Mouse (Mus musculus) mesoderm, embryonic 11.5 days (tissue): ENCODE data around the gene Rimkla.
A peak's percentile ranks its signal among the peaks of the same experiment; 100 is the strongest.

Experiments used
- DNase-seq: peaks from one replicate; pipeline ENCODE4 v3.0.0-alpha.2; 2012; ENCODE audit warnings: low read depth, low spot score

The Rimkla gene

GRCm38 (mm10) chr4:119467720-119468380 is 24.6 kb downstream of the Rimkla start:
- DNase-seq: no peak

GRCm38 (mm10) chr4:119465841-119466240 is 26.6 kb downstream of the Rimkla start:
- no peak for DNase-seq

GRCm38 (mm10) chr4:119463756-119464419 is 28.5 kb downstream of the Rimkla start:
- no peak for DNase-seq

GRCm38 (mm10) chr4:119462858-119463755 is 29.3 kb downstream of the Rimkla start:
- peak; percentile 68 for DNase-seq

- DNase-seq: no peak
Observed at GRCm38 (mm10) chr4:119462457-119462856, 30.0 kb downstream of the Rimkla start.

GRCm38 (mm10) chr4:119460728-119461141 is 31.7 kb downstream of the Rimkla start:
- no peak for DNase-seq

GRCm38 (mm10) chr4:119460296-119460695 is 32.1 kb downstream of the Rimkla start:
- peak; percentile 30 for DNase-seq

- peak; percentile 48 for DNase-seq
Observed at GRCm38 (mm10) chr4:119453533-119453932, 38.9 kb downstream of the Rimkla start.

GRCm38 (mm10) chr4:119453128-119453527 is 39.3 kb downstream of the Rimkla start:
- no peak for DNase-seq

GRCm38 (mm10) chr4:119450436-119450835 is 42.0 kb downstream of the Rimkla start:
- DNase-seq: no peak

GRCm38 (mm10) chr4:119447786-119448185 is 44.6 kb downstream of the Rimkla start:
- DNase-seq: no peak

- DNase-seq: no peak
Observed at GRCm38 (mm10) chr4:119447261-119447660, 45.2 kb downstream of the Rimkla start.

GRCm38 (mm10) chr4:119442539-119442938 is 49.9 kb downstream of the Rimkla start:
- DNase-seq: no peak

GRCm38 (mm10) chr4:119441836-119442235 is 50.6 kb downstream of the Rimkla start:
- no peak for DNase-seq

- DNase-seq: no peak
Observed at GRCm38 (mm10) chr4:119437936-119438335, 54.5 kb downstream of the Rimkla start.

GRCm38 (mm10) chr4:119430678-119431077 is 61.8 kb downstream of the Rimkla start:
- DNase-seq: no peak

- DNase-seq: no peak
Observed at GRCm38 (mm10) chr4:119427680-119428079, 64.7 kb downstream of the Rimkla start.

GRCm38 (mm10) chr4:119425601-119426000 is 66.8 kb downstream of the Rimkla start:
- DNase-seq: no peak

- DNase-seq: no peak
Observed at GRCm38 (mm10) chr4:119425077-119425476, 67.4 kb downstream of the Rimkla start.

GRCm38 (mm10) chr4:119422294-119422964 is 70.0 kb downstream of the Rimkla start, which contains the start of the genes Ppcs and Zmynd12:
Ppcs (minus strand) TSS chr4:119422420.
Zmynd12 (plus strand) TSS chr4:119422814.
- peak; percentile 95 for DNase-seq

GRCm38 (mm10) chr4:119421921-119422293 is 70.5 kb downstream of the Rimkla start:
- no peak for DNase-seq

- no peak for DNase-seq
Observed at GRCm38 (mm10) chr4:119421191-119421590, 71.2 kb downstream of the Rimkla start.
